Comparison of ENCODE assay signal across 21 mouse cellular contexts in the genomic region with DNA sequence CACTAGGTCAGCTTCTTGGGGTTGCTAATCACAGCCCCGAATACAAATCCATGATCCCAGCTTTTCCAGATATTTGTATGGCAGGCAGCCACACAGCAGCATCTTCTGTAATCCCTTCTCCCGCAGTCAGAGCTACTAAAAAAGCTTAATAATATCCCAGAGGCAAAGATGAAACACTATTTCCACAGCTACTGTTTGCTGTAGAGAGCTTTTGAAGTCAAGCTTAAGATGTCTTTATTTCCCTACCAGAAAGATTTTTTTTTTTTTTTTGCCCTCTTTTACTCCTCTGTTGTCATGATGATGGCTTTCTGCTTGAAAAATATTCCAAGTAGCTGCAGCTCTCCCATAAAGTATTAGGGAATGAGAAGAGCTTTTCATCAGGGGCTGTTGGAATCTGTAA.
A peak's percentile ranks its signal among the peaks of the same experiment; 100 is the strongest.
DNase-seq lines count a peak whose midpoint lies in the region; ATAC-seq and TF ChIP-seq lines count a peak whose summit lies in the region.
"Had no signal": no experiment of that assay in that cellular context is flagged by ENCODE, and none has a peak within 500 bp of the region (broad histone marks: within the 10 kb centered on the region; RNA-seq: fewer than 3 reads in every experiment).

No protein-coding gene starts in this region.

- no peaks in the 10 kb centered on the region for H3K27me3 ChIP-seq in forebrain, embryonic 10.5 days (ENCODE audit: poor library complexity, severe bottlenecking)
- H3K27me3 ChIP-seq in forebrain, embryonic 16.5 days (replicated peaks; ENCODE audit: control insufficient read depth, insufficient read depth, low read length), result no peaks in the 10 kb centered on the region
- H3K27me3 ChIP-seq in forebrain, embryonic 12.5 days, result no peaks in the 10 kb centered on the region
- H3K27me3 ChIP-seq in hindbrain, postnatal 0 days (ENCODE audit: insufficient read depth, low read length), result no peaks in the 10 kb centered on the region
- H3K27me3 ChIP-seq in midbrain, postnatal 0 days (ENCODE audit: insufficient read depth, low read length), result no peaks in the 10 kb centered on the region
- no peaks in the 10 kb centered on the region for H3K27me3 ChIP-seq in intestine, embryonic 16.5 days (replicated peaks; ENCODE audit: control insufficient read depth, insufficient read depth, low read length)
- H3K27me3 ChIP-seq: liver, embryonic 12.5 days had no signal

- no peak overlapping the region for H3K9ac ChIP-seq in forebrain, embryonic 16.5 days (replicated peaks; ENCODE audit: low read depth, low read length)
- no peak overlapping the region for H3K9ac ChIP-seq in forebrain, embryonic 12.5 days
- H3K9ac ChIP-seq in hindbrain, postnatal 0 days (replicated peaks; ENCODE audit: low read length), result no peak overlapping the region
- no peak overlapping the region for H3K9ac ChIP-seq in midbrain, postnatal 0 days (replicated peaks; ENCODE audit: low read length, poor library complexity, severe bottlenecking)
- H3K9ac ChIP-seq in intestine, embryonic 16.5 days (ENCODE audit: low read depth, low read length), result no peak overlapping the region
- H3K9ac ChIP-seq: liver, embryonic 12.5 days; lung, embryonic 14.5 days had no signal

- no peak for ATAC-seq in forebrain, embryonic 16.5 days
- ATAC-seq in forebrain, embryonic 12.5 days (ENCODE audit: low FRiP score), result no peak
- peak; percentile 45; the same call in 1 of the 2 replicates for ATAC-seq in hindbrain, postnatal 0 days
- ATAC-seq in midbrain, postnatal 0 days (ENCODE audit: low FRiP score), result peak; percentile 74
- no peak for ATAC-seq in intestine, embryonic 16.5 days
- no peak for ATAC-seq in frontal cortex, adult (ENCODE audit: low TSS enrichment)
- ATAC-seq: CD4-positive, CD25-positive, alpha-beta regulatory T cell, adult 4 months; liver, embryonic 12.5 days had no signal

- H3K4me2 ChIP-seq in forebrain, embryonic 16.5 days (ENCODE audit: low read length), result no peak overlapping the region
- H3K4me2 ChIP-seq in forebrain, embryonic 12.5 days, result peak overlapping the region; percentile 21
- H3K4me2 ChIP-seq in hindbrain, postnatal 0 days (ENCODE audit: low read depth, low read length), result peak overlapping the region; percentile 38
- H3K4me2 ChIP-seq in midbrain, postnatal 0 days (ENCODE audit: low read depth, low read length, poor library complexity, severe bottlenecking), result peak overlapping the region; percentile 16
- no peak overlapping the region for H3K4me2 ChIP-seq in intestine, embryonic 16.5 days (ENCODE audit: low read depth, low read length)
- H3K4me2 ChIP-seq: heart, embryonic 11.5 days; liver, embryonic 12.5 days; lung, embryonic 14.5 days had no signal

- no peaks in the 10 kb centered on the region for H3K9me3 ChIP-seq in forebrain, embryonic 10.5 days
- no peaks in the 10 kb centered on the region for H3K9me3 ChIP-seq in forebrain, embryonic 16.5 days (ENCODE audit: control insufficient read depth, low read length)
- H3K9me3 ChIP-seq in forebrain, embryonic 12.5 days, result no peaks in the 10 kb centered on the region
- no peaks in the 10 kb centered on the region for H3K9me3 ChIP-seq in hindbrain, postnatal 0 days (ENCODE audit: low read length)
- no peaks in the 10 kb centered on the region for H3K9me3 ChIP-seq in midbrain, postnatal 0 days (ENCODE audit: low read length)
- H3K9me3 ChIP-seq in intestine, embryonic 16.5 days (ENCODE audit: control insufficient read depth, low read length), result no peaks in the 10 kb centered on the region
- H3K9me3 ChIP-seq: G1E; liver, embryonic 12.5 days had no signal

- TF ChIP-seq CTCF in hindbrain, postnatal 0 days (IDR thresholded peaks at IDR 0.05; ENCODE audit: low read depth), result no peak
- no peak for TF ChIP-seq CTCF in midbrain, postnatal 0 days (IDR thresholded peaks at IDR 0.05)

- H3K36me3 ChIP-seq in forebrain, embryonic 10.5 days (replicated peaks), result no peaks in the 10 kb centered on the region
- H3K36me3 ChIP-seq in forebrain, embryonic 16.5 days (ENCODE audit: control insufficient read depth, insufficient read depth), result no peaks in the 10 kb centered on the region
- no peaks in the 10 kb centered on the region for H3K36me3 ChIP-seq in forebrain, embryonic 12.5 days (replicated peaks)
- H3K36me3 ChIP-seq in hindbrain, postnatal 0 days (ENCODE audit: insufficient read depth, low read length), result no peaks in the 10 kb centered on the region
- no peaks in the 10 kb centered on the region for H3K36me3 ChIP-seq in midbrain, postnatal 0 days (ENCODE audit: insufficient read depth, low read length)
- H3K36me3 ChIP-seq in intestine, embryonic 16.5 days (ENCODE audit: control insufficient read depth, insufficient read depth, low read length), result no peaks in the 10 kb centered on the region
- H3K36me3 ChIP-seq: G1E; liver, embryonic 12.5 days had no signal

- DNase-seq in forebrain, embryonic 10.5 days (ENCODE audit: extremely low spot score, low spot score), result no peak
- DNase-seq in hindbrain, postnatal 0 days (ENCODE audit: low spot score), result peak; percentile 22
- DNase-seq in midbrain, postnatal 0 days (ENCODE audit: low spot score), result peak; percentile 33
- DNase-seq in layer of hippocampus, postnatal 14 days (ENCODE audit: low spot score in 2 of 2), result no peak
- DNase-seq: cerebellum, adult 11 months; cerebellum, postnatal 36 days; heart, postnatal 14 days; left cerebral cortex, postnatal 4 days; lung, embryonic 14.5 days; right cerebral cortex, adult 18-20 months; thymus, adult 18-20 months had no signal

- peak overlapping the region; percentile 11; the same call in 1 of the 2 replicates for H3K27ac ChIP-seq in forebrain, embryonic 10.5 days
- H3K27ac ChIP-seq in forebrain, embryonic 16.5 days (ENCODE audit: low read length), result no peak overlapping the region
- no peak overlapping the region for H3K27ac ChIP-seq in forebrain, embryonic 12.5 days
- no peak overlapping the region for H3K27ac ChIP-seq in hindbrain, postnatal 0 days
- H3K27ac ChIP-seq in midbrain, postnatal 0 days (ENCODE audit: low read depth, low read length), result no peak overlapping the region
- H3K27ac ChIP-seq in intestine, embryonic 16.5 days (ENCODE audit: low read length), result no peak overlapping the region
- H3K27ac ChIP-seq: layer of hippocampus, adult 2 months; liver, embryonic 12.5 days had no signal

- WGBS in forebrain, embryonic 10.5 days, result 58% methylated on average over 2 of the region's 2 CpGs
- 8% methylated on average over 2 of the region's 2 CpGs for WGBS in forebrain, embryonic 16.5 days
- WGBS in forebrain, embryonic 12.5 days, result 36% methylated on average over 2 of the region's 2 CpGs
- 16% methylated on average over 2 of the region's 2 CpGs for WGBS in hindbrain, postnatal 0 days
- WGBS in midbrain, postnatal 0 days, result 5% methylated on average over 2 of the region's 2 CpGs
- WGBS in intestine, embryonic 16.5 days, result 56% methylated on average over 2 of the region's 2 CpGs

- peaks cover 20% of the 10 kb centered on the region for H3K4me1 ChIP-seq in forebrain, embryonic 10.5 days
- H3K4me1 ChIP-seq in forebrain, embryonic 16.5 days (replicated peaks; ENCODE audit: control insufficient read depth, insufficient read depth, low read length), result peaks cover 3% of the 10 kb centered on the region
- H3K4me1 ChIP-seq in forebrain, embryonic 12.5 days, result peaks cover 12% of the 10 kb centered on the region
- no peaks in the 10 kb centered on the region for H3K4me1 ChIP-seq in hindbrain, postnatal 0 days (ENCODE audit: insufficient read depth, low read length)
- H3K4me1 ChIP-seq in midbrain, postnatal 0 days (ENCODE audit: insufficient read depth, low read length), result no peaks in the 10 kb centered on the region
- H3K4me1 ChIP-seq in intestine, embryonic 16.5 days (ENCODE audit: control insufficient read depth, insufficient read depth, low read length), result no peaks in the 10 kb centered on the region
- H3K4me1 ChIP-seq: liver, embryonic 12.5 days had no signal

- H3K4me3 ChIP-seq in forebrain, embryonic 10.5 days, result no peak overlapping the region
- no peak overlapping the region for H3K4me3 ChIP-seq in forebrain, embryonic 16.5 days (replicated peaks; ENCODE audit: low read length)
- H3K4me3 ChIP-seq in forebrain, embryonic 12.5 days (replicated peaks), result no peak overlapping the region
- H3K4me3 ChIP-seq in hindbrain, postnatal 0 days (ENCODE audit: low read length), result no peak overlapping the region
- no peak overlapping the region for H3K4me3 ChIP-seq in midbrain, postnatal 0 days (ENCODE audit: low read depth, low read length)
- no peak overlapping the region for H3K4me3 ChIP-seq in intestine, embryonic 16.5 days (ENCODE audit: low read length)
- H3K4me3 ChIP-seq: erythroblast, embryonic 14.5 days; layer of hippocampus, adult 2 months; liver, embryonic 12.5 days had no signal

Comparison
In these comparisons a context has a peak if more than half of its experiments do, and no peak if none do; other contexts are left out.
1. H3K4me2 ChIP-seq: peak in forebrain, embryonic 12.5 days (single experiment), hindbrain, postnatal 0 days (single experiment) and midbrain, postnatal 0 days (single experiment); none in forebrain, embryonic 16.5 days (single experiment) and intestine, embryonic 16.5 days (single experiment).
2. DNase-seq: peak in hindbrain, postnatal 0 days (single experiment) and midbrain, postnatal 0 days (single experiment); none in forebrain, embryonic 10.5 days (single experiment) and layer of hippocampus, postnatal 14 days (0 of 2).
3. ATAC-seq: peak in hindbrain, postnatal 0 days (single experiment) and midbrain, postnatal 0 days (single experiment); none in forebrain, embryonic 16.5 days (single experiment), forebrain, embryonic 12.5 days (single experiment), intestine, embryonic 16.5 days (single experiment) and frontal cortex, adult (single experiment).